Mouse (Mus musculus): ENCODE measurements around the gene Mta2. TPM values are rescaled to one million over a fixed set of nuclear protein-coding genes. Genes with fewer than 3 reads are reported as not detected.
"Not testable (repeated sequence)": the region's sequence is repeated elsewhere in the genome, so short reads cannot be mapped to it uniquely, and the experiment has no call there.

Mta2 gene
- polyA plus RNA-seq (2016; fragmentation: Nextera tagmentation; extraction: Ambion mirVana), result 106 and 115 TPM in 2 replicates

- Histone ChIP-seq H3K4me3 (peak within 1 kb of the TSS; percentile 88), H3K9me3 (replicated peaks) (no peaks in the 10 kb centered on the region), H3K36me3 (peaks cover 54% of the 10 kb centered on the region), H3K4me2 (peak within 1 kb of the TSS; percentile 72), H3K4me1 (replicated peaks) (peaks cover 35% of the 10 kb centered on the region), H3K27me3 (replicated peaks) (no peaks in the 10 kb centered on the region), H3K27ac (ENCODE audit: poor library complexity, severe bottlenecking) (peak within 1 kb of the TSS; percentile 97), H3K9ac (peak within 1 kb of the TSS; percentile 98)
- peak; percentile 93 for ATAC-seq (ENCODE audit: insufficient number of reproducible peaks, low FRiP score)
- under 1% methylated on average over 64 of the region's 64 CpGs for WGBS
Measured at GRCm38 (mm10) chr19:8941515-8942217, at the start of gene Mta2. TSS of gene Mta2 (plus strand) at chr19:8941875.

DNA sequence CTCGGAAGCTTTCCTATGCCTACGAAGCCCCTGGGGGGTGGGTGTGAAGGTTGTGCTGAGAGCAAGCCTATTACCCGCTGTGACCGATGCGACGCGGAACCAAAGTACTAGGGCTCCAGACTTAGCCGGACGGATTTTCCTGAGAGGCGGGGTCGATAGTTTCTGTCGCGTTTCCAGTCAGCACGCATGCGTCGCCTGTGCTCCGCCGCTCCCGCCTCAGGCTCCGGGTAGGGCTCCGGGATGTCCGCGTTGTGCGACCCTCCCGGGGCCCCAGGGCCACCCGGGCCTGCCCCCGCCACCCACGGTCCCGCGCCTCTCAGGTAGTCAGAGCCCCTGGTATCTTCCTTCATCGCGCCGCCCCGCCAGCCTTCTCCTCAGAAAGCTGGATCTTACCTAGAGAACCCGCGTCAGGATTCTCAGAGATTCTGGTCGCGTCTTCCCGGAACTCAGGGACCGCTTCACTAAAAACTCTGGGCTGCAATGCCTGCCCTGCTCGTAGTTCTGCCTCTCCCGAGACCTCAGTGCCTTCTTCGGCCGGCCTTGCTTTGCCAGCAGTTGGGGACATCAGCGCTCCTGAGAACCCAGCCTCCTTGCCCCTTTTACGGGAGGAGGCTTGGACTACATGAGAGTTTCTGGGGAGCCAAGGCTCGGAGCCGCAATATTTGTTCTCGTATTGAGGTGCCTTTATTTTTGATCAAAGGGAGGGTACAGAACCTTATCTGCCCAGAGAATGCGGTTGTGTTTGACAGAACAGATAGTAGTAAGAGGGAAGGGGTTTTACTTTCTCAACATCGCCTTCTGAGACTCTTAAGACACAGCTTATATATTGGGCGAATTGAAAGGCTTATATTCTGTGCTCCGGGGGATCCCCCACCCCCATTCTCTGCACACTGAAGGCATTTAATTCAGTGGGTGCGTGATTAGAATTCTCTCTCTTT, 48.6 kb upstream of the Mta2 start, which contains the start of gene Ints5:
TSS of gene Ints5 (plus strand) at position 177 of the 938 bp plus-strand sequence.
- peak; percentile 69 for ATAC-seq (ENCODE audit: insufficient number of reproducible peaks, low FRiP score)
- Histone ChIP-seq H3K36me3 (peaks cover 41% of the 10 kb centered on the region), H3K4me1 (replicated peaks) (peaks cover 30% of the 10 kb centered on the region)

DNA sequence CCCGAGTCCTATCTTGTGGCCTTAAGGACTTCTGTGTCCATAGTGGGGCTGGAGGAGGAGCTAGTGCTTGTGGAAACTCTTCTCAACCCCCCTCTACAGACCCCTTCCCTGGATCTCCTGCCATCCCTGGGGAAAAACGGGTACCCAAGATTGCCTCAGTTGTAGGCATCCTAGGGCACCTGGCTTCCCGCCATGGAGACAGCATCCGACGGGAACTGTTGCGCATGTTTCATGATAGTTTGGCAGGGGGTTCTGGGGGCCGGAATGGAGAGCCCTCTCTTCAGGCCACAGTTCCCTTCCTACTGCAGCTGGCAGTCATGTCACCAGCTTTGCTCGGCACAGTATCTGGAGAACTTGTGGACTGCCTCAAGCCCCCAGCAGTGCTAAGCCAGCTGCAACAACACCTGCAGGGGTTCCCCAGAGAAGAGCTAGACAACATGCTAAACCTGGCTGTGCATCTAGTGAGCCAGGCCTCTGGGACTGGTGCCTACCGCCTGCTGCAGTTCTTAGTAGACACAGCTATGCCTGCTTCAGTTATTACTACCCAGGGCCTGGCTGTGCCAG, 46.2 kb upstream of the Mta2 start:
- no peaks in the 10 kb centered on the region for H3K9me3 ChIP-seq (replicated peaks)
- 91% methylated on average over 9 of the region's 9 CpGs for WGBS
- peaks cover 37% of the 10 kb centered on the region for H3K36me3 ChIP-seq
- H3K27ac ChIP-seq (ENCODE audit: poor library complexity, severe bottlenecking), result no peak overlapping the region
- H3K27me3 ChIP-seq (replicated peaks), result no peaks in the 10 kb centered on the region
- H3K4me1 ChIP-seq (replicated peaks), result peaks cover 38% of the 10 kb centered on the region
- ATAC-seq (ENCODE audit: insufficient number of reproducible peaks, low FRiP score), result no peak
- no peak overlapping the region for H3K4me2 ChIP-seq
- H3K9ac ChIP-seq, result peak overlapping the region; percentile 45
- no peak overlapping the region for H3K4me3 ChIP-seq

More for the DNA sequence above, 48.6 kb upstream of the Mta2 start, which contains the start of gene Ints5:
- Histone ChIP-seq H3K9ac (peak within 1 kb of the TSS; percentile 89), H3K9me3 (replicated peaks) (no peaks in the 10 kb centered on the region), H3K4me3 (peak within 1 kb of the TSS; percentile 96), H3K27ac (ENCODE audit: poor library complexity, severe bottlenecking) (peak within 1 kb of the TSS; percentile 84), H3K27me3 (replicated peaks) (no peaks in the 10 kb centered on the region), H3K4me2 (peak within 1 kb of the TSS; percentile 79)
- 1% methylated on average over 54 of the region's 54 CpGs for WGBS

- not testable (repeated sequence) for H3K9me3 ChIP-seq (replicated peaks); H3K4me2 ChIP-seq; H3K4me3 ChIP-seq; ATAC-seq (ENCODE audit: insufficient number of reproducible peaks, low FRiP score); H3K27me3 ChIP-seq (replicated peaks); H3K27ac ChIP-seq (ENCODE audit: poor library complexity, severe bottlenecking)
- H3K36me3 ChIP-seq, result peaks cover 34% of the 10 kb centered on the region
- 92% methylated on average over 5 of the region's 5 CpGs for WGBS
- H3K9ac ChIP-seq, result peak overlapping the region; percentile 38
- H3K4me1 ChIP-seq (replicated peaks), result peaks cover 38% of the 10 kb centered on the region
Measured at GRCm38 (mm10) chr19:8896231-8896630, 45.4 kb upstream of the Mta2 start.

- H3K4me1 ChIP-seq (replicated peaks), result peaks cover 38% of the 10 kb centered on the region
- H3K9ac ChIP-seq, result peak overlapping the region; percentile 68
- H3K4me2 ChIP-seq, result peak overlapping the region; percentile 94
- H3K9me3 ChIP-seq (replicated peaks); ATAC-seq (ENCODE audit: insufficient number of reproducible peaks, low FRiP score); H3K27me3 ChIP-seq (replicated peaks): not testable (repeated sequence)
- WGBS, result 25% methylated on average over 21 of the region's 21 CpGs
- H3K27ac ChIP-seq (ENCODE audit: poor library complexity, severe bottlenecking), result peak overlapping the region; percentile 69
- H3K36me3 ChIP-seq, result peaks cover 39% of the 10 kb centered on the region
- H3K4me3 ChIP-seq, result peak overlapping the region; percentile 97
Measured at GRCm38 (mm10) chr19:8897211-8897864, 44.3 kb upstream of the Mta2 start.

DNA sequence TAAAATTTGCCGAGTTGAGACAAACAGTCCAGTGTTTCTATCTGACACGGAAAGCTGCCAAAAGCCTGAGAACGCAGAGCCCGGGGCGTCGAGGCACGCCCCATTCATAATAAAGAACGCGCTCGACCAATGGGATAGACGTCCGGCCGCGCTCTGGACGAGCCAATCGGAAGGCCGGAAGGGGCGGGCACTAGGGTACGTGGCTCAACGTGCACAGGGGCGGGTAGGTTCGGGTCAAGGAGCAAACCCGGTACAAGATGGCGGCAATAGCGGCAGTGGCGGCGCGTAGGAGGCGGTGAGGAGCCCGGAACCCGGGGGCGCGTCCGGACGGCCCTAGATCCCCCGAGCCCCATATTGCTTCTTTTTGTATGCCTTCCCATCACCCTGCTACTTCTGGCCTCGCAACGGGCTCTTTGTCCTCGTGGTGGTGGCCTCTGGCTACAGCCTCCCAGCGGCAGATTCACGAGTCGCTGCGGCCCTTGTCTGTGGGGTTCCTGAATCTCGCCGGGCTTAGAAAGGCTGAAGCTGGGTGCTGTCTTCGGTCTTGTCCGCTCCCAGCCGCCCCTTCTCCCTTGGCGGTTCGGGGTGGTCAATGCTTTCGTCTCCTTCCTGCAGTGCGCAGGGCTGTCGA, 43.7 kb upstream of the Mta2 start, which contains the start of gene Ganab:
TSS of gene Ganab (plus strand) at position 207 of the 631 bp plus-strand sequence.
- Histone ChIP-seq H3K4me2 (peak within 1 kb of the TSS; percentile 94), H3K27me3 (replicated peaks) (no peaks in the 10 kb centered on the region), H3K9me3 (replicated peaks) (no peaks in the 10 kb centered on the region), H3K36me3 (peaks cover 44% of the 10 kb centered on the region), H3K4me3 (peak within 1 kb of the TSS; percentile 97), H3K27ac (ENCODE audit: poor library complexity, severe bottlenecking) (peak within 1 kb of the TSS; percentile 86), H3K4me1 (replicated peaks) (peaks cover 38% of the 10 kb centered on the region), H3K9ac (peak within 1 kb of the TSS; percentile 96)
- under 1% methylated on average over 53 of the region's 53 CpGs for WGBS
- peak; percentile 99 for ATAC-seq (ENCODE audit: insufficient number of reproducible peaks, low FRiP score)

GRCm38 (mm10) chr19:8898576-8898975, 43.1 kb upstream of the Mta2 start:
- H3K36me3 ChIP-seq, result peaks cover 49% of the 10 kb centered on the region
- peak overlapping the region; percentile 94 for H3K4me2 ChIP-seq
- 6% methylated on average over 13 of the region's 13 CpGs for WGBS
- ATAC-seq (ENCODE audit: insufficient number of reproducible peaks, low FRiP score), result no peak
- H3K4me3 ChIP-seq, result peak overlapping the region; percentile 97
- no peaks in the 10 kb centered on the region for H3K27me3 ChIP-seq (replicated peaks)
- peak overlapping the region; percentile 86 for H3K27ac ChIP-seq (ENCODE audit: poor library complexity, severe bottlenecking)
- peak overlapping the region; percentile 96 for H3K9ac ChIP-seq
- peaks cover 36% of the 10 kb centered on the region for H3K4me1 ChIP-seq (replicated peaks)
- no peaks in the 10 kb centered on the region for H3K9me3 ChIP-seq (replicated peaks)

GRCm38 (mm10) chr19:8899079-8899478, 42.6 kb upstream of the Mta2 start:
- 33% methylated on average over 3 of the region's 3 CpGs for WGBS
- no peaks in the 10 kb centered on the region for H3K27me3 ChIP-seq (replicated peaks)
- peaks cover 52% of the 10 kb centered on the region for H3K36me3 ChIP-seq
- no peak overlapping the region for H3K27ac ChIP-seq (ENCODE audit: poor library complexity, severe bottlenecking)
- peak overlapping the region; percentile 97 for H3K4me3 ChIP-seq
- ATAC-seq (ENCODE audit: insufficient number of reproducible peaks, low FRiP score), result no peak
- H3K4me1 ChIP-seq (replicated peaks), result peaks cover 32% of the 10 kb centered on the region
- peak overlapping the region; percentile 96 for H3K9ac ChIP-seq
- no peaks in the 10 kb centered on the region for H3K9me3 ChIP-seq (replicated peaks)
- H3K4me2 ChIP-seq, result peak overlapping the region; percentile 94

DNA sequence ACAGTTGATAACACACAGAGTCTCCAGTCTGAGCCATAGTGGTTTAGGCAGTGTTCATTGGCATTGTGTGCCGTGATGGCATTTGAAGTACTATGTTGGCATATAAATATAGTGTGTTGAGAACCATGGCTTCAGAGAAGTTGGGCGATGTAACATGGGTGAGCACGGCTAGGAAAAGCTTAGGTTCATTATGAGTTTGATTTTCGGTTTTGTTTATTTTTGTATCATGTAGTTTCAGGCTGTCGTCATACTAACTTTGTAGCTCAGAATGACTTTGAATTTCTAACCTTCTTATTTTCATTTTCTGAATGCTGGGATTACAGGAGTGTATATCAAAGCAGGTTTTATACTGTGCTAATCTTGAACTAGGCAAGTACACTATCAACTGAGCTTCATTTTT, 38.3 kb upstream of the Mta2 start:
- H3K4me3 ChIP-seq, result no peak overlapping the region
- no peak overlapping the region for H3K4me2 ChIP-seq
- H3K36me3 ChIP-seq, result peaks cover 66% of the 10 kb centered on the region
- no peak for ATAC-seq (ENCODE audit: insufficient number of reproducible peaks, low FRiP score)
- H3K9ac ChIP-seq, result no peak overlapping the region
- no peaks in the 10 kb centered on the region for H3K9me3 ChIP-seq (replicated peaks)
- no peak overlapping the region for H3K27ac ChIP-seq (ENCODE audit: poor library complexity, severe bottlenecking)
- peaks cover 17% of the 10 kb centered on the region for H3K4me1 ChIP-seq (replicated peaks)
- no peaks in the 10 kb centered on the region for H3K27me3 ChIP-seq (replicated peaks)
- 95% methylated on average over 5 of the region's 5 CpGs for WGBS

- Histone ChIP-seq H3K4me2 (no peak overlapping the region), H3K9ac (no peak overlapping the region), H3K36me3 (peaks cover 95% of the 10 kb centered on the region), H3K4me1 (replicated peaks) (no peaks in the 10 kb centered on the region), H3K27ac (ENCODE audit: poor library complexity, severe bottlenecking) (no peak overlapping the region), H3K27me3 (replicated peaks) (no peaks in the 10 kb centered on the region), H3K4me3 (no peak overlapping the region), H3K9me3 (replicated peaks) (no peaks in the 10 kb centered on the region)
- WGBS, result 84% methylated on average over 6 of the region's 6 CpGs
- no peak for ATAC-seq (ENCODE audit: insufficient number of reproducible peaks, low FRiP score)
Measured at GRCm38 (mm10) chr19:8908531-8908930, 33.1 kb upstream of the Mta2 start.

Data from heart, embryonic 12.5 days (tissue).